28 mouse cellular contexts compared by ENCODE assay signal in the genomic region with DNA sequence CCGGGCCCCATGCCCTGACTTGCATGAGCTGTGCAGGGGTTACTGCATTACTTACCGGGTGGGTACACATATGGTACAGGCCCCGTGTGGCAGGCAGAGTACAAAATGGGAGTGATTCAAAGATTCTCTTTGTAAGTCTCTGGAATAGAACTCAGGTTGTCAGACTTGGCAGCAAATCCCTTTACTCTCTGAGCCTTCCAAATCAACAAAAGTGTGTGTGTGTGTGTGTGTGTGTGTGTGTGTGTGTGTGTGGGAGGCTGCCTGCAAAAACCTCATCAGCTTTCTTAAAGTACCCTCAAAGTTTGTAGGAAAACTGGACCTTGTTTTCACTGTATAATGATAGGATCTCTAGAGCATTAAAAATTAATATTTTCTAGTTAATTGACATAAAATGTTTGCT.
DNase-seq lines count a peak whose midpoint lies in the region; ATAC-seq and TF ChIP-seq lines count a peak whose summit lies in the region.
"Had no signal": no experiment of that assay in that cellular context is flagged by ENCODE, and none has a peak within 500 bp of the region (broad histone marks: within the 10 kb centered on the region; RNA-seq: fewer than 3 reads in every experiment).

No protein-coding gene starts in this region.

- no peak overlapping the region for H3K4me2 ChIP-seq in forebrain, embryonic 15.5 days (replicated peaks)
- no peak overlapping the region for H3K4me2 ChIP-seq in forebrain, postnatal 0 days (ENCODE audit: low read depth)
- H3K4me2 ChIP-seq: embryonic facial prominence, embryonic 13.5 days; embryonic facial prominence, embryonic 15.5 days; forebrain, embryonic 12.5 days had no signal

- H3K36me3 ChIP-seq in forebrain, embryonic 15.5 days: no peaks in the 10 kb centered on the region
- no peaks in the 10 kb centered on the region for H3K36me3 ChIP-seq in forebrain, postnatal 0 days (ENCODE audit: insufficient read depth)
- H3K36me3 ChIP-seq in heart, embryonic 10.5 days: no peaks in the 10 kb centered on the region
- H3K36me3 ChIP-seq: embryonic facial prominence, embryonic 13.5 days; embryonic facial prominence, embryonic 15.5 days; forebrain, embryonic 10.5 days; forebrain, embryonic 12.5 days had no signal

- no peak for TF ChIP-seq CTCF in forebrain, postnatal 0 days (IDR thresholded peaks at IDR 0.05; ENCODE audit: low read depth)

- no peaks in the 10 kb centered on the region for H3K27me3 ChIP-seq in forebrain, embryonic 15.5 days
- no peaks in the 10 kb centered on the region for H3K27me3 ChIP-seq in forebrain, postnatal 0 days (ENCODE audit: insufficient read depth, low read length)
- no peaks in the 10 kb centered on the region for H3K27me3 ChIP-seq in heart, embryonic 10.5 days (ENCODE audit: insufficient read depth, poor library complexity, severe bottlenecking)
- H3K27me3 ChIP-seq: CH12.LX; embryonic facial prominence, embryonic 13.5 days; embryonic facial prominence, embryonic 15.5 days; forebrain, embryonic 12.5 days; Patski had no signal

- no peak overlapping the region for H3K9ac ChIP-seq in forebrain, embryonic 15.5 days (replicated peaks)
- H3K9ac ChIP-seq in forebrain, postnatal 0 days: no peak overlapping the region
- H3K9ac ChIP-seq: embryonic facial prominence, embryonic 13.5 days; embryonic facial prominence, embryonic 15.5 days; forebrain, embryonic 12.5 days had no signal

- no peak overlapping the region for H3K4me3 ChIP-seq in forebrain, embryonic 15.5 days
- no peak overlapping the region for H3K4me3 ChIP-seq in forebrain, postnatal 0 days (ENCODE audit: low read depth, low read length)
- H3K4me3 ChIP-seq in heart, embryonic 10.5 days: no peak overlapping the region
- H3K4me3 ChIP-seq: embryonic facial prominence, embryonic 13.5 days; embryonic facial prominence, embryonic 15.5 days; erythroblast, embryonic 14.5 days; forebrain, embryonic 10.5 days; forebrain, embryonic 12.5 days had no signal

- H3K27ac ChIP-seq in forebrain, embryonic 15.5 days (replicated peaks): no peak overlapping the region
- H3K27ac ChIP-seq in forebrain, postnatal 0 days (ENCODE audit: low read depth, low read length): no peak overlapping the region
- no peak overlapping the region for H3K27ac ChIP-seq in heart, embryonic 10.5 days
- H3K27ac ChIP-seq: embryonic facial prominence, embryonic 13.5 days; embryonic facial prominence, embryonic 15.5 days; forebrain, embryonic 10.5 days; forebrain, embryonic 12.5 days had no signal

- 44% methylated on average over 3 of the region's 3 CpGs for WGBS in forebrain, embryonic 15.5 days
- 38% methylated on average over 3 of the region's 3 CpGs for WGBS in forebrain, postnatal 0 days
- 77% methylated on average over 3 of the region's 3 CpGs for WGBS in heart, embryonic 10.5 days

- 0 out of 2 replicates have a peak, but pooled peaks have one; percentile 32 for ATAC-seq in forebrain, embryonic 15.5 days (replicated peaks)
- ATAC-seq in forebrain, postnatal 0 days: no peak
- ATAC-seq: activated CD4-positive, CD25-positive, alpha-beta regulatory T cell, adult 4 months; CD4-positive, CD25-positive, alpha-beta regulatory T cell, adult 4 months; forebrain, embryonic 14.5 days; Patski had no signal

- DNase-seq in forebrain, postnatal 0 days: no peak
- peak; percentile 30 for DNase-seq in heart, embryonic 10.5 days (ENCODE audit: low spot score)
- DNase-seq in heart, adult 8-10 months (ENCODE audit: low spot score): no peak
- peak; percentile 52 for DNase-seq in brain, adult 2 months (ENCODE audit: low read depth, low spot score)
- no peak for DNase-seq in testis, postnatal 10 days (ENCODE audit: low spot score)
- DNase-seq: adrenal gland, adult 8-10 months; adrenal gland, postnatal 14 days; adrenal gland, postnatal 36 days; B cell, adult 2 months; cerebellum, adult 11 months; cerebellum, adult 18-20 months; cerebellum, adult 8-10 months; cerebellum, adult 9-11 months; cerebellum, postnatal 14 days; cerebellum, postnatal 36 days; embryo, embryonic 11 days had no signal

- H3K4me1 ChIP-seq in forebrain, embryonic 15.5 days: 0 out of 2 replicates have a peak, but pooled peaks cover 6% of the 10 kb centered on the region
- no peaks in the 10 kb centered on the region for H3K4me1 ChIP-seq in forebrain, postnatal 0 days (ENCODE audit: insufficient read depth)
- peaks cover 11% of the 10 kb centered on the region for H3K4me1 ChIP-seq in heart, embryonic 10.5 days
- H3K4me1 ChIP-seq: forebrain, embryonic 10.5 days; forebrain, embryonic 12.5 days had no signal

- no peaks in the 10 kb centered on the region for H3K9me3 ChIP-seq in forebrain, embryonic 15.5 days
- no peaks in the 10 kb centered on the region for H3K9me3 ChIP-seq in forebrain, postnatal 0 days (ENCODE audit: low read length)
- H3K9me3 ChIP-seq in heart, embryonic 10.5 days: no peaks in the 10 kb centered on the region
- H3K9me3 ChIP-seq: embryonic facial prominence, embryonic 13.5 days; embryonic facial prominence, embryonic 15.5 days; forebrain, embryonic 10.5 days; forebrain, embryonic 12.5 days; G1E had no signal

Comparison
In these comparisons a context has a peak if more than half of its experiments do, and no peak if none do; other contexts are left out.
1. DNase-seq: peak in heart, embryonic 10.5 days (single experiment) and brain, adult 2 months (single experiment); none in forebrain, postnatal 0 days (single experiment), heart, adult 8-10 months (single experiment) and testis, postnatal 10 days (single experiment).